Mouse (Mus musculus) thymus, postnatal 10 days (tissue): Measurements from ENCODE around the gene Ttll7.

Experiments used
- DNase-seq, 2 experiments: peaks; one replicate each; pipeline ENCODE4 v3.0.0; 2021; ENCODE audit warnings: low spot score in 2 of 2

Gene Ttll7

DNA sequence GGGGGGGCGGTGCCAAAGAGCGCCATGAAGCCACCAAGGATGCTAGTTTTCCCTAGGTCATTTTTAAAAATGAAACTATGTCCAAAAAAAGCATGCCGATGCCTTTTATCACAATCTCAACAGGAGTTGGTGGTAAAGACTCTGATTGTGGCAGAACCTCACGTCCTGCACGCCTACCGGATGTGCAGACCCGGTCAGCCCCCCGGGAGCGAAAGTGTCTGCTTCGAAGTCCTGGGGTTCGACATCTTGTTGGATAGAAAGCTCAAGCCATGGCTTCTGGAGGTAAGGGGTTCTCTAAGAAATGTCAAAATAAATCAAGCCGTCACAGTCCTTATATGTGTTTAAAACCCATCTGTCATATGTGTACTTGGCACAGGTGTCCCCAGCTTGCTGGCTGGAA lies 60.9 kb downstream of the Ttll7 start:
- no peak for DNase-seq

DNA sequence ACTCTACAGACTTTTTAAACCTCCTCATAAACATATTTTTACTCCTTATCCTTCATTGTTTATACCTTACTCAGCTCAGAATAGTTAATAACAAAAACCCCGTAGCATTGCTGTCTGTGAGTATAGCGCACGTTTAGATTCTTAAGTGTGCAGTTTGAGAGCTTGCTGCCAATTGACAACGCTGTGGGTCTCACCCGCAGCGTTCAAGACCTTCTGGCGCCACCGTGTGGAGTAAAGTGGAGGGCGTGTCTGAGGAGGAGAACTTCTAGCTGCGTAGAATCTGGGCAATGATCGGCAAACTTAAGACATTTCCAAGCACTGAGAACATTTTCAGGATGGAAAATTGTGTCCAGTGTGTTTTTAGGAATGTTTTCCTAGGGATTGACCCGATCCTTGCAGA lies 62.6 kb downstream of the Ttll7 start:
- peak; percentile 27 to 69 for DNase-seq

DNA sequence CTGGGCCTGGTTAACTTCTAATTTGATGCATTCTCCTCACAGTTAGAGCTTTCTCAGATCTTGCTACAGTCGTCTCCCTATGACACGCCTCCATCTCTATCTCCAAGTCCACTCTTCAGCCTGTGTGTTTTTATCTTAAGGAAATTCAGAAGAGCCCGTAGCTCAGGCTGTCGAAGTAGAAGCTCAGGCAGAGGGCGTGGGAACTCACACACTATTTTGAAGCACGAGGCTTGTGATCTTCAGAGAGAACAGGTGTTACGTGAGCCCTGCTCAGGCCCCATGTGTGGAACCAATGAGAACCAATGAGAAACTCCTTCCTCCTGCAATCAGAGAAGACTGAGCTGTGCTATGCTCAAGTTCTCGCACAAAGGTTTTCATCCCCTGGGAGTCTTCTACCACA lies 65.7 kb downstream of the Ttll7 start:
- no peak for DNase-seq

DNA sequence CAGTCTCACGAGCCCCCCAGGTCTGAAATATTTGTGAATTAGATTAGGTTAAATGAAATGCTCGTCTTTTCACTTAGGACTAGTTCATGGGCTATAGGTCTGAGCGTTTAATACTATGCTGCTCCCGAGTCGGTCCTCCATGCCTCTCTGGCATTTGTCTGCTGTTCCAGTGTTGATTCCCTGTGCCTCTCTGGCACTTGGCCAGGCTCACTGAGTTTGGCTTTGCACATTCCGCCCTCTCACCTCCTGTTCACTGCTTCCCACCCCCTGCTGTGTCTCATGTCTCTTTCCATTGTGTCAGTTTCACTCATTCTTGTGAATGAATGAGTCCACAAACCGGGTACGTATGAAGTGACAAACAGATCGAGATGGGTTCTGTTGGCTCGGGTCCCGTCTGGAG lies 66.2 kb downstream of the Ttll7 start:
- DNase-seq = no peak

DNA sequence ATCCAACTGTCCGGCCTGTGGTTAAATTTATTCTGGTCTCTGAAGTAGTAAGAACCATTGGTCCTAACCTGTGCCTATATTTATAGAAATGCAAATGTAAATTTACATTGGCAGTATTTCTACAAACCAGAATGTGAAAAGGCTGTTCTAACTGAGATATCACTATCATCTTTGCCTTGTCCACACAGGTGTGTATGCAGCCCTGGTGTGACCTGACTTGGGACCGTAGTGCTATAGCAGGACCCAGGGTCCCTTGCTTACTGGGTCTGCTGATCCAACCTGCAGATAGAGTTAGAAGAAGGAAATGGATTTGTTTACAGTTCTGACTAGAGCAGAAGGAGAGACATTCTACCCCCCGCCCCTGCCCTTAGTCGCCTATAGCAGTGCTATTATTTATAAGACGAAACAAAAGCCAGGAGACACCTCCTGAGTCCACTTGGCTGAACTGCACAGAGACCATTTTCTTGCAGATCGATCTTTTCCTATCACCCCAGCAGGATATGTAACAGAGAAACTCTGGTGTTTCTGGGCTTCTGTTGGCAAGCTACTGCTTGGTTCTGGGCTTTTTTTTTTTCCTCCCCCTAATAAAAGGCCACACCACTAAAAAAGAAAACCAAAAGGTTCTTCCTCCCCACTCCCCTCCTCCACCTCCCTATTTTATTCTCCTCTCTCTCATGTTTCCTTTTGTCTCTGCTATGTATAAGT lies 75.3 kb downstream of the Ttll7 start:
- no peak for DNase-seq

DNA sequence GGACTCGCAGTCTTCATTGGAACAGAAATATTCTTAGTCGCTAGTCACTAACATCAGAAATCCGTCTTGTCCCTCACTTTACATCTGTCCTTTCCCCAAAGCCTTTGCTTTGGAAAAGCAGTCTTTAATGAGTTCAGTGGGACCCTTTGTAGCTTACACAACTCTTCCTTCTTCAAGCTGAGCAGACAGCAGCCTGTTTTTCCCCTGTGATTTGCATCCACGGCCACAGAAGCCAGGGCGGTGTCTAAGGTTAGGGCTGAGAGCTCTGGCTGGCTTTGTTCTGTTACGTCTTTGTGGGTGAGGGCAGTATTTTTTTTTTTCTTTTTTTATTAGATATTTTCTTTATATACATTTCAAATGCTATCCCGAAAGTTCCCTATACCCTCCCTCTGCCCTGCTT lies 76.0 kb downstream of the Ttll7 start:
- DNase-seq = no peak

DNA sequence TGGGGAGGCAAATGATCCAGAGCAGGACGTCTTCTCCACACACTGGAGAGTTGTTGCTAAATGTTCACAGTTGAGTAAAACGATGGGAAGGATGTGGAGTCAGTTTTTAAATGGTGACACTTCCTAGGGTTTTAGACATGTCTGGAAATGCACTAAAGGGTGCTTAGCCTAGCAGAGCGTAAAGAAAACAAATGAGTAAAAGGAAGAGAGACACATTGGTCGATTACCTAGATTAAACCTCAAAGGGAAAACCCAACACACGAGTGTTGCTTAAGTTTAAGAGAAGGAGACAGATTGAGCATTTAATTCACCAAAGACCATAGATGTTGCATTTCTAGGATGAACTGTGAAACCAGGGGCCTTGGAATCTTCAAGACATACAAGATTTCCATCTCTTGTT lies 76.8 kb downstream of the Ttll7 start:
- DNase-seq = no peak

DNA sequence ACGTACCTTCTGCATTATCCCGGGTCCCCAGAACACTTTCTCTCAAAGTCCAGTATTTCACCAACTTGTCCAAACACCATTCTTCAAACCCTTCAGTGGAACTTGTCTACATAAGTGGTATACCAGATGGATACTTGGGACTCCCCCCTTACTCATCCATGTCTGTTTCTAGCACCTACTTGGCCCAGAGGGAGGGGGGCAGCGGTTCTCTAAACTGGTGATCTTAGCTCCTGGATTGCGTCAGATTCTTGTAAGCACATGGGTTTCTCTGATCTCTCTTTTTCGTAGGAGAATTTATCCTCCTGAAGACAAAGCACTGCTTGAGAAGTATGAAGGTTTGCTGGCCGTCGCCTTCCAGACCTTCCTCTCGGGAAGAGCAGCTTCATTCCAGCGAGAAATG lies 79.0 kb downstream of the Ttll7 start:
- DNase-seq = no peak

DNA sequence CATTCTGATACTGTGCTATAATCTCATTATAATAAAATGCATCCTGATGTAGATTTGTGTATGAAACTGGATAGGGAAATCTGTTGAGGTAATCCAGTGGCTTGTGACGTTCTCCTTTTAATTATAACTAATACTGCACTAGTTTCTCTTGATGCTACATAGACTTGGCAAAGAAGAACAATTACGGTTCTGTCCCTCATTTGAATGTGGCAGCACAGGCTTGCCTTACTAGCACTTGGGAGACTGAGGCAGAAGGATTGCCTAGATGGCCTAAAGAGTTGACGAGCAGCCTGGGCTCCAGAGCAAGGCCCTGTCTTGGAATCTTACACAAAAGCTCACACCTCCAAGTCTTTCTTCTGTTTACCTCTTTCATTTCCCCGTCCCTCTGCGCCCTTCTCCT lies 80.3 kb downstream of the Ttll7 start:
- DNase-seq = no peak

DNA sequence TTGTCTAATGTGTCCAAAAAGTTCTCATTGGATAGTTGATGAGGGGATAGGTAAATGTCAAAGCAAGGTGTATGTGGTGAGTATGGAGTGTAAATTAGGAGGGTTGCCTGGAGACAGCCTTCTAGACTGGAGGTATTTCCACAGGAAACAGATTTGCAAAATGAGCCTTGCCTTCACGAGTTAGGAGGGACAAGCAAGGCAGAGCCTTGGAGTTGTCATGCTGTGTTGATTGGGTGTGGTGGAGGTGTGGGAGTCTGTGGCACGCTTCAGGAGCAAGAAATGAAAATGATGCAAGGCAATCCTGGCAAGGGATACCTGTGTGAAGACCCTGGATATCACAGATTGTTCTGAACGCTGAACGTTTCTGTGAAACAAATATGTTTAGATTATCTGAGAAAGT lies 84.7 kb downstream of the Ttll7 start:
- no peak for DNase-seq

DNA sequence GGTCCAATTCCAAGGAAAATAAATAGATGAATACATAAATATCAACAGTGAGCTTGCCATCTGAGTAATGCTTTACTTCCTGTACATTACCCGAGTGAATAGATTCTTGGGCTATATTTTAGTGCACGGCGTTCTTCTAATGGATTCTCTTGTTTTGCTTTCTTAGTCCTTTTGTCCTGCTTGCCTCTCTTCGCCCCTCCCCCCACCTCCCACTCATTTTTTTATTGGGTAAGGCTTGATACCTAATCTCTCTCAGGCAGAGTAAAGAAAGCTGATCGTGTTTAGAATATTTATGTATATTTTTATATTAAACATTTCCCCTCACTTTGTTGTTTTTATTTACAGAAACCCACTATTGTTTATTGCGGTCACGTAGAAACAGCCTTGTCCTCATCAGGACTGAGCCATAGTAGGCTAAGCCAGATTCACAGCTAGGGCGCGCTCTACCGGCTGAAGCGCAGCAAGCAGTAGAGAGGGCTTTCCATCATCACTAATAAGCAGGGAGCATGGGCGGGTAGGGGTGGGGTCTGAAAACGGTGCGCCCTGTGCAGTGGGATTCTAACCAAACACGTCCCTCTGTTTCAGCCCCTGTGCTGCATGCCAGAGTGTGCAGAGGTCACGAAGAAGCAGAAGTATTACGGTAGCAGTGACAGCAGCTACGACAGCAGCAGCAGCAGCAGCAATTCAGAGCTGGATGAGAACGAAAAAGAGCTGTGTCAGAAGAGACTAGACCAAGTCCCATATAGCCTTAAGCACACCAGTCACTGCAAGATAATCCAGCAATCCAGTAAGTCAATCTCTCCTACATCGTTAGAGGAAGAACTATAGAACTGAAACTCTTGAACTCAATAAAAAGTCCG lies 87.5 kb downstream of the Ttll7 start:
- DNase-seq = no peak

DNA sequence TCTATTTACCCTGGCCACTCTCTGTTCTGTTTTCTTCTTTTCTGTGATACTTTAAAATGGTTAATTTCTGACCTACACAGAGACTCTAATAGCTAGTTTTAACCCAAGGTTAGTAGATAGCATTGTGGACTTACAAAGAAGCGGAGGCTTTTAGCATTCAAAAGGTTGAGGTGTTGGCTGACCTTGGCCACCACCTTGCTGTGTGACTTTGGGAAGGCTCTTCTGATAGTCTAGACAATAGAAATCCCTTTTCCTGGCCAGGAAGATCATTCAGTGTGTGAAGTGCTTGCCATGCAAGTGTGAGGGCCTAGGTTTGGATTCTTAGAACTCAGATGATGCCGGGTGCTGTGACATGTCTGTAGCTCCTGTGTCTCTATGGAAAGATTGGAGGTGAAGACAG lies 90.9 kb downstream of the Ttll7 start:
- DNase-seq = no peak

DNA sequence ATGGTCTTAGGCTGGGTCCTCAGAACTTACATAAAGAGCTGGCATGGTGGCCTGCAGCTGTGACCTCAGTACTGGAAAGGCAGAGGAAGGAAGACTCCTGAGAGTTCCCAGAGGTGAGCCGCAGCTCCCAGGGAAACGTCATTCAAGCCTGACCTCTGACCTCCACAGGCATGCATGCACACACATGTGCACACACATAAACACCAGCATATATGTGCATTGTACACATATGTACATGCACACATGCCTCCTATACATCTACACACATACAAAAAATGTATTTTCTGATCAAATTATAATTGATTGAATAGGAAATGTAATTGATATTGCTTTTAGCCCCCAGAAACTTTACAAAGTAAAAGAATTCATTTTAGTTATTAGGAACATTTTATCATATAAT lies 93.2 kb downstream of the Ttll7 start:
- no peak for DNase-seq

DNA sequence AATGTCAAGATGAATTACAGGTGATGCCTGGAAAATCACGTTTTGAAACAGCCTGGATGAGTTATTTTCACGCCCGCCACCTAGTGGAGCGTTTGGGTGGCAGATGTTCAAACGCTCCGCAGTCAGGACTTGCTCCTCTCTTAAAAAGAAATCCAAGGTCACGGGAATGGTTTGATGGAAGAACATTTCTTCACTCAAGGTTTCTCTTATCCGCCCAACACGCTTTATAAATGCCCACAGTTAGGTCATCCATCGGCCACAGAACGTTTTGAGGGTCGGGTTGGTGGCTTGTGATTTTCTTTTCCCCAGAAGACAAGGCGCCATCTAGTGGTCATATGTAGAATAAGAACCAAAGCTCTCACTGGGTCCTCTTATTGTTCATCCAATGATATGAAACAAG lies 93.7 kb downstream of the Ttll7 start:
- peak in 1 of 2 experiments; percentile 53 for DNase-seq

DNA sequence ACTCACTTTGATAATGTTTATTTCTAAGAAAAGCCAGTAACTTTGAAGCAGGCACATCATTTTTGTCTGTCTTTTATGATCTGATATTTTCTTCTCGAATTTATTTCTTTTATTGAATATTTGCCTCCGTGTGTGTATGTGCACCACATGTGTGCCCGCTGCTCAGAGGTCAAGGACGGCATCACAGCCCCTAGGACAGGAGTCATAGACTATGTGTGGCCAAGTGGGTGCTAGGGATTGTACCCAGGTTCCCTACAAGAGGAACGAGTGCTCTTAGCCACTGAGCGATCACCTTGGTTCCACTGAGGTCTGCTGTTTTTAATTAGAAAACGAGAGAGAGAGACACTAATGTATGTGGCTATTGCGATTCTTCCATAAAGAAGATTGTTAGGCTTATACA lies 94.5 kb downstream of the Ttll7 start:
- no peak for DNase-seq

DNA sequence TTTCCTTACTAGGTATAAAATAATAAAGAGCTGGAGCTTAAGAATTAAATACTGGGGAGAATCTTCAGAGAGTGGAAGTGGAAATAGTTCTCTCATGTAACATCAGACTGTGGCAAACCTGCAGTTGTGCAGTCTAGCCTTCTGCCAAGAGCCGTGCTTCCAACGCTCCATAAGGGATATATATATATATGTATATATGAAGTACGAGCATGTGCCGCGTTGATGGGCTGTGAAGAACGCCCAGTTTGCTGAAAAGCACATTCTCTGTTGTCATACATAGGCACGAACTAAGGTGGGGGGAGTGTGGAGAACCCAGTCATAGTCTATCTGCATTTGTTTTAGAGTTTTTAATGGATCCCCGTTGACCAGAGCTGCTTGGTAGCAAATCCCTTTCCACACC lies 104.6 kb downstream of the Ttll7 start:
- no peak for DNase-seq

DNA sequence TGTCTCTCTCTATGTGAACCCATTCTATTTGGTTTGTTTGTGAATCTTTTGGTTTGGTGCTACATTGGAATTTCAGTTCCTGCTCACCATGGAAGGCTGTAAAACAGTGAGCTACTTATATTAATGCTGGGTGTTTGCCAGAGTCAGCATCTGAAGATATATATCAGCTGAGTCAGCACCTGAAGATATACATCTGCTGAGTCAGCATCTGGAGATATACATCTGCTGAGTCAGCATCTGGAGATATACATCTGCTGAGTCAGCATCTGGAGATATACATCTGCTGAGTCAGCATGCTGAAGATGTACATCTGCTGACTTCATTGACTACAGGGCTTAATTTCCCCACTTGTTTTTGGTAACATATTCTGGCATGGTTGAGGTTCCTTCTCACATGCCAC lies 110.7 kb downstream of the Ttll7 start:
- DNase-seq = no peak

DNA sequence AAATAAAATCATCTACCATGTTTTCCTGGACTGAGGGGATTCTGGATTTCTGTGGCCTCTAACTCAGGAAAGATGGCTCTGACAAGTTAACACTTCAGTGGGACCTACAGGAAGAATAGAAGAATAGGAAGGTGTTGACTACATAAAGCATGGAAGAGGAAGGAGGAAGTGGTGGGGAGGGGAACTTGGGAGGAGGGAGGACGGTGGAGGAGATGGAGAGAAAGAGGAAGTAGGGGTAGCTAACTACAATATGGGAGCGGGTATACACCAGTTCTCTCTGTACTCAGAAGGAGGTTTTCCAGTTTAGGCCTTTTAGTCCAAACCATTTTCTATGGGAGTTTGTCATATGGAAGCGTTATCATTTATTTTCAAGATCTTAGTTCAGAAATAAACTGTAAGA lies 112.2 kb downstream of the Ttll7 start:
- DNase-seq = no peak

DNA sequence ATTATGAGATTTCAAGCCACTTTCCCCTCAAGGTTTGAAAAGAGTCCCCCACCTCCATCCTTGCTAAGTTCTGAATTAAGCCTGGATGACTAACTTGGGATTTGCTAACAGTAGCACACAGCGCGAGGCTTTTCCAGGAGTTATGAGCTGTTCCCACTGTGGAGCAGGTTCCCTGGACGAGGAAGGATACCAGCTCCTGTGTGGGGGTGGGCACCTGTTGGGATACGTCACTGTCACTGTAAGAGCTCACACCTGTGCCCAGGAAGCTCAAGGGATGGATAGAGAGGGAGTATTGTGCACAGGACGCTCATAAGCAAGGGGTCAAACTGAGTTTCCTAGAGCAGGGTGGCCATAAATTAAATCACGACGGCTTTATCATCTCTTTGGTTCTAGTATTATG lies 115.1 kb downstream of the Ttll7 start:
- DNase-seq = no peak

DNA sequence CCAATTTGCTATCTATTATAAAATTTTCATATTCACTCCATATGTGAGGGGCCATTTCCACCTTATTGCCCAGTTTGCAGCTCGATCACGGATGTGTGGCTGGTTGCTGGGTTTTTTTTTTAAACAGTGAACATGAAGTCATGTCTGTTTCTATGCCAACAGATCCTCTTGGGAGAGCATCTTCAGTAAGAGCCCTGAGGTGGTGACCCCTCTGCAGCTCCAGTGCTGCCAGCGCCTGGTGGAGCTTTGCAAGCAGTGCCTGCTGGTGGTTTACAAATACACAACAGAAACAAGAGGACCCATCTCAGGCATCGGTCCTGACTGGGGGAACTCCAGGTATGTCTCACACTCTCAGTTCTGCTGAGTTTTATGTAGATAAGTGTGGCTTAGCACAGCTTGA lies 115.7 kb downstream of the Ttll7 start:
- DNase-seq = no peak

DNA sequence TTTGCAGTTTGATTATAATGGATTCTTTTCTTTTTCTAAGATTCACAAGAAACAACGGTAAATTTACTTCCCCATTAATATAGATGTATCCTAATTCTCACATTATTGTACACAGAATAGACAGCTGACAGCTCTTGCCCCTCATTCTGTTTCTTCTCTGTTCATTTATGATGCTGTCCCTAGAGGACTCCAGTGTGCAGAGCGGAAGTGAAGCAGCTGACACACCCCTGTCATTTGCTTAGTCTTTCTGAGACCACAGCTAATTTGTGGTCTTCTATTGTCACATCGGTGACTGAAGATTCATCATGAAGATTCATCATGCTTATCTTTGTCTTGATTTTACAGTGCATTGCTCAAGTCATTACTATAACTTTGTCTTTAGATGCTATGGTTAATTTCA lies 126.1 kb downstream of the Ttll7 start:
- DNase-seq = no peak

DNA sequence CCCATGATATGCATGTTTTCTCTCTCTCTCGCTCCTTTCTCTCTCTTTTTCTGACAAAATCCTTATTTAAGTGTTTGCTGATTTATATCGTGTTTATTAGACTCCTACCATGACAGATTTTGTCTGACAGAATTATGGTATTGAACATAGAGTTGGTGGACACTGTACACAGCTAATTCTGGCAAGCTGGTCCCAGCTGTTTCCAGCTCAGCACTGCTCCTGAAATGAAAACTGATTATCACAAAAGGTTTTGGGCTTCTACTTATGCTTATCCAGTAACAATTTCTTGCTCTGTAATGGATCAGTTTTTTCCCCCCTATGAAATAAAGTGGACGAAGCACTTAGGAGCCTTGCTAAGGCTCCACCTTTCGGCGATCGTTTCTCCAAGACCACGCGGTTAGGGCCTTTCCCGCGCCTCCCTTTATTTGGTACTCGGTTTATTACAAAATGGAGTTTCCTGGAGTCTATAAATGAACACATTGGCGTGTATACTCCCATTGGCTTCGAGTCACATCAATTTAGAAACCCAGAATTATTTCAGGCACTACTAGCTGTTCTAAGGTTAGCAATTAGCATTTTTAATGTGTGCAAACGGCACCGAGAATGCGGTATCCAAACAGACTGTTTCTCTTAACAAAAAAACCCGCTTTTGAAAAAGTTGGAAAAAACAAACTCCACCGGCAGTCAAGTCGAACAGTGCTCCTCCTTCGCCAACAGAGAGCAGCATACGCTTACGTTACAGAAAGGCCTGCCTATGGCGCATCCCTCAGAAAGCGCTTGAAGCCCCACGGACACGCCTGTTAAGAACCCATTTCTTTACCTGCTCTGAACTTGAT lies 141.9 kb downstream of the Ttll7 start:
- DNase-seq = no peak
